Mouse (Mus musculus) embryonic facial prominence, embryonic 15.5 days (tissue): ENCODE measurements around the gene Ube2h. TPM values are rescaled to one million over a fixed set of nuclear protein-coding genes. Genes with fewer than 3 reads are reported as not detected.
A peak's percentile ranks its signal among the peaks of the same experiment; 100 is the strongest.

Source experiments
- ATAC-seq: fragments of 200-750 bp; cut with Nextera tagmentation; 2 replicates; pipeline ENCODE4 v1.8.0; 2017; ENCODE audit warnings: low read depth, moderate TSS enrichment; ENCODE audit not compliant: insufficient number of reproducible peaks, low FRiP score, low TSS enrichment
- H3K27ac ChIP-seq: fragments of 300-500 bp; sonication (generic); replicated peaks from 2 replicates; pipeline ENCODE4 v1.5.1; 2015; ENCODE audit warnings: mild to moderate bottlenecking, inconsistent platforms
- H3K27me3 ChIP-seq: fragments of 300-500 bp; sonication (generic); 2 replicates; pipeline ENCODE4 v1.6.1; 2015; ENCODE audit warnings: inconsistent platforms
- H3K36me3 ChIP-seq: fragments of 300-500 bp; sonication (generic); 2 replicates; pipeline ENCODE4 v1.6.1; 2015; ENCODE audit warnings: mild to moderate bottlenecking, inconsistent platforms
- H3K4me1 ChIP-seq: fragments of 300-500 bp; sonication (generic); 2 replicates; pipeline ENCODE4 v1.6.1; 2015; ENCODE audit warnings: inconsistent platforms
- H3K4me2 ChIP-seq: fragments of 300-500 bp; sonication (generic); replicated peaks from 2 replicates; pipeline ENCODE4 v1.6.1; 2015; ENCODE audit warnings: mild to moderate bottlenecking, inconsistent platforms
- H3K4me3 ChIP-seq: fragments of 300-500 bp; sonication (generic); replicated peaks from 2 replicates; pipeline ENCODE4 v1.5.1; 2015; ENCODE audit warnings: mild to moderate bottlenecking, inconsistent platforms
- H3K9ac ChIP-seq: fragments of 300-500 bp; sonication (generic); 2 replicates; pipeline ENCODE4 v1.6.1; 2015; ENCODE audit warnings: inconsistent platforms
- H3K9me3 ChIP-seq: fragments of 300-500 bp; sonication (generic); replicated peaks from 2 replicates; pipeline ENCODE4 v1.6.1; 2016; ENCODE audit warnings: inconsistent platforms
- WGBS: fragments of 180-500 bp; shearing (Covaris S2); methylation state at CpG from one replicate; pipeline ENCODE4 v1.1.7; 2015; 5-methylcytosine and 5-hydroxymethylcytosine counted together
- polyA plus RNA-seq: library from polyadenylated mRNA; unstranded; fragments of >200 nt; fragmentation: Nextera tagmentation; extraction: Ambion mirVana; gene quantifications from 2 replicates; pipeline ENCODE4 v1.2.1, GENCODE M21; 2015

The Ube2h gene
- polyA plus RNA-seq, 1 experiment from 2014 or later = 46.6 TPM

- no peak for ATAC-seq
- H3K4me3 ChIP-seq = no peak overlapping the region
- H3K9me3 ChIP-seq = no peaks in the 10 kb centered on the region
- no peaks in the 10 kb centered on the region for H3K4me1 ChIP-seq
- no peak overlapping the region for H3K4me2 ChIP-seq
- no peak overlapping the region for H3K9ac ChIP-seq
- H3K27ac ChIP-seq = no peak overlapping the region
- H3K27me3 ChIP-seq = no peaks in the 10 kb centered on the region
- H3K36me3 ChIP-seq = no peaks in the 10 kb centered on the region
- WGBS = 74% methylated on average over 8 of the region's 8 CpGs
Observed at GRCm38 (mm10) chr6:30196143-30196542, 108.2 kb downstream of the Ube2h start.

GRCm38 (mm10) chr6:30195656-30196055, 108.7 kb downstream of the Ube2h start:
- Histone ChIP-seq H3K4me2 (no peak overlapping the region), H3K27me3 (no peaks in the 10 kb centered on the region), H3K9ac (no peak overlapping the region), H3K27ac (no peak overlapping the region), H3K4me3 (no peak overlapping the region), H3K36me3 (no peaks in the 10 kb centered on the region), H3K9me3 (no peaks in the 10 kb centered on the region), H3K4me1 (no peaks in the 10 kb centered on the region)
- no peak for ATAC-seq
- 77% methylated on average over 11 of the region's 11 CpGs for WGBS

- Histone ChIP-seq H3K4me3 (no peak overlapping the region), H3K4me2 (no peak overlapping the region), H3K9me3 (no peaks in the 10 kb centered on the region), H3K27ac (no peak overlapping the region), H3K36me3 (no peaks in the 10 kb centered on the region), H3K27me3 (peaks cover 33% of the 10 kb centered on the region), H3K4me1 (peaks cover 10% of the 10 kb centered on the region), H3K9ac (no peak overlapping the region)
- WGBS = 70% methylated on average over 4 of the region's 4 CpGs
- ATAC-seq = no peak
Observed at GRCm38 (mm10) chr6:30183624-30184023, 120.7 kb downstream of the Ube2h start.

DNA sequence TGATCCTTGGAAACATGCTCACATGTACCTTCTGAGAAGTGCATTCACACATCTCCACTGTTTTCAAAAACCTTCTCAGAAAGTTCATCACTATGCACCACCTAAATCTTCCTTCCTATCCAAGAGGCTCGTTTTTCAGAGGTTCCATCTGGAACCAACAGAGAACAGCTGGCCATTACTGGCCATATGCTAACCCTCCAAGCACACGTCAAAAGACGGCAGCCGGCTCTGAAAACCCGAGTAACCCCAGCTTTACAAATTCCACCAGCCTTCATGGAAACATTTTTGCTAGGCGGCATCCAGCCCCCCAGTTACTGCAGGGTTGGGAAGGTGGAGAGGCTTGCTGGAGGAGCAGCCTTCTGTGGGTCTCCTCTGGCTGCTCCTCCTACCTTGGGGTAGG, 122.3 kb downstream of the Ube2h start:
- Histone ChIP-seq H3K9ac (no peak overlapping the region), H3K36me3 (no peaks in the 10 kb centered on the region), H3K4me3 (no peak overlapping the region), H3K27me3 (peaks cover 46% of the 10 kb centered on the region), H3K4me1 (peaks cover 15% of the 10 kb centered on the region), H3K27ac (no peak overlapping the region), H3K9me3 (no peaks in the 10 kb centered on the region), H3K4me2 (no peak overlapping the region)
- no peak for ATAC-seq
- WGBS = 42% methylated on average over 6 of the region's 6 CpGs

GRCm38 (mm10) chr6:30180321-30180720, 124.0 kb downstream of the Ube2h start:
- ATAC-seq = no peak
- 27% methylated on average over 2 of the region's 2 CpGs for WGBS

GRCm38 (mm10) chr6:30179046-30179445, 125.3 kb downstream of the Ube2h start:
- Histone ChIP-seq H3K9ac (no peak overlapping the region), H3K9me3 (no peaks in the 10 kb centered on the region), H3K27ac (no peak overlapping the region), H3K4me2 (no peak overlapping the region), H3K36me3 (no peaks in the 10 kb centered on the region), H3K4me1 (peaks cover 42% of the 10 kb centered on the region), H3K4me3 (no peak overlapping the region), H3K27me3 (peaks cover 76% of the 10 kb centered on the region)
- ATAC-seq = no peak
- 19% methylated on average over 11 of the region's 11 CpGs for WGBS

More at GRCm38 (mm10) chr6:30180321-30180720, 124.0 kb downstream of the Ube2h start:
- Histone ChIP-seq H3K4me1 (peaks cover 29% of the 10 kb centered on the region), H3K9ac (no peak overlapping the region), H3K4me3 (no peak overlapping the region), H3K27me3 (peaks cover 63% of the 10 kb centered on the region), H3K4me2 (no peak overlapping the region), H3K9me3 (no peaks in the 10 kb centered on the region), H3K36me3 (no peaks in the 10 kb centered on the region), H3K27ac (no peak overlapping the region)

GRCm38 (mm10) chr6:30178023-30178639, 126.2 kb downstream of the Ube2h start:
- peaks cover 51% of the 10 kb centered on the region for H3K4me1 ChIP-seq
- no peaks in the 10 kb centered on the region for H3K9me3 ChIP-seq
- H3K4me3 ChIP-seq = no peak overlapping the region
- no peak overlapping the region for H3K9ac ChIP-seq
- H3K27me3 ChIP-seq = peaks cover 85% of the 10 kb centered on the region
- peak overlapping the region; percentile 13; the same call in 1 of the 2 replicates for H3K4me2 ChIP-seq
- H3K36me3 ChIP-seq = no peaks in the 10 kb centered on the region
- WGBS = 4% methylated on average over 27 of the region's 27 CpGs
- ATAC-seq = no peak
- no peak overlapping the region for H3K27ac ChIP-seq

- 2% methylated on average over 14 of the region's 14 CpGs for WGBS
Observed at GRCm38 (mm10) chr6:30177305-30177704, 127.0 kb downstream of the Ube2h start.

DNA sequence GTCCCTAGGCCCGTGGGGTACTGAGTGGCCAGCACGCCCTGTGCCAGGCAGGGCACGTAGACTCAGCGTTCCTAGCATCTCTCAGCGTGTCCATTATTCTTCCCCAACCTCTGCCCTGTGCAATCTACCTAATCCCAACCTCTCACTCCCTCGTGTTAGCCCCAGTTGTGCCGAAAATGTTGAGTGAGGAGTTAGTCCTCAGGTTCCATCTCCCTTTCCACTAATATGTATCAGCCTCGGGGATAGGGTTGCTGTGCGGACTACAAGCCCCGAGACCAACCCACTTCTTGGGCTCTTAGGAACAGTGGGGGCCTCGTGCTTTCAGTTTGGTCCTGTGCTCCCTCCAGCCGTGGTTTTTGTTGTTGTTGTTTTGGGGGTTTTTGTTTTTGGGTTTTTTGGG, 127.8 kb downstream of the Ube2h start:
- 8% methylated on average over 12 of the region's 12 CpGs for WGBS
- H3K27ac ChIP-seq = no peak overlapping the region
- H3K9ac ChIP-seq = no peak overlapping the region
- H3K4me1 ChIP-seq = peaks cover 63% of the 10 kb centered on the region
- H3K27me3 ChIP-seq = peaks cover 98% of the 10 kb centered on the region
- peak overlapping the region; percentile 55; the same call in 1 of the 2 replicates for H3K4me2 ChIP-seq
- H3K36me3 ChIP-seq = no peaks in the 10 kb centered on the region
- no peaks in the 10 kb centered on the region for H3K9me3 ChIP-seq
- H3K4me3 ChIP-seq = no peak overlapping the region
- no peak for ATAC-seq

More at GRCm38 (mm10) chr6:30177305-30177704, 127.0 kb downstream of the Ube2h start:
- H3K4me1 ChIP-seq = peaks cover 59% of the 10 kb centered on the region
- H3K4me2 ChIP-seq = no peak overlapping the region
- H3K9ac ChIP-seq = no peak overlapping the region
- H3K4me3 ChIP-seq = no peak overlapping the region
- peaks cover 94% of the 10 kb centered on the region for H3K27me3 ChIP-seq
- H3K27ac ChIP-seq = no peak overlapping the region
- no peaks in the 10 kb centered on the region for H3K9me3 ChIP-seq
- no peak for ATAC-seq
- H3K36me3 ChIP-seq = no peaks in the 10 kb centered on the region

DNA sequence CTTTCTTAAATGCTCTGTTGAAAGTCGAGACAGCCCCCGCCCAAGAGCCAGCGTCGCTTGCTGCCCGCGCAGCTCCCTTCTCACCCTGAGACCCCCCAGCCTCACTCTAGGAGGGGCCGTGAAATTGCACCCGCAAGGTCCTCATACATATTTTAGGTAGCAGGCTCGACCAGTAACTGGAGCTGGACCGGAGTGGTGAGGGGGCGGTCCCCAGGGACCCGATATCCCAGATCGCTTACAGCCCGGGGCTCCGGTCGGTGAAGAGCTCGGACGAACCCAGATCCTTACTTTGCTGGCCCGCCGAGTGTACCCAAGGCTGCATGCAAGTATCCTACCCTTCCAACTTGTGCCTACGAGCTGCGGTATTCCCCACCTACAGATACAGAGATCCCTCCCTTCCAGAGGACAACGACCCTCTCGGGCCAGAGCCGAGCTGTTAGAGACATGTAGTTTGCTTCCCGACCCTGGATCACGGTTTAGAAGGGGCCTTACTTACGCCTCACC, 128.4 kb downstream of the Ube2h start:
- 2% methylated on average over 28 of the region's 28 CpGs for WGBS
- Histone ChIP-seq H3K36me3 (no peaks in the 10 kb centered on the region), H3K9me3 (no peaks in the 10 kb centered on the region), H3K27ac (no peak overlapping the region), H3K4me3 (peak overlapping the region; percentile 49), H3K9ac (no peak overlapping the region), H3K4me2 (peak overlapping the region; percentile 55), H3K4me1 (peaks cover 63% of the 10 kb centered on the region), H3K27me3 (peaks cover 98% of the 10 kb centered on the region)
- ATAC-seq = no peak

GRCm38 (mm10) chr6:30175225-30175917, 129.0 kb downstream of the Ube2h start:
- no peak overlapping the region for H3K9ac ChIP-seq
- no peak overlapping the region for H3K27ac ChIP-seq
- peak overlapping the region; percentile 49 for H3K4me3 ChIP-seq
- no peak for ATAC-seq
- H3K9me3 ChIP-seq = no peaks in the 10 kb centered on the region
- H3K27me3 ChIP-seq = peaks cover 98% of the 10 kb centered on the region
- peaks cover 63% of the 10 kb centered on the region for H3K4me1 ChIP-seq
- H3K36me3 ChIP-seq = no peaks in the 10 kb centered on the region
- peak overlapping the region; percentile 55 for H3K4me2 ChIP-seq
- WGBS = under 1% methylated on average over 45 of the region's 45 CpGs
